Mouse (Mus musculus): ENCODE measurements around the gene Vmn2r111. TPM values are rescaled to one million over a fixed set of nuclear protein-coding genes. Genes with fewer than 3 reads are reported as not detected.
"Not testable (repeated sequence)": the region's sequence is repeated elsewhere in the genome, so short reads cannot be mapped to it uniquely, and the experiment has no call there.

Gene Vmn2r111
- polyA plus RNA-seq (2015; fragmentation: Nextera tagmentation; extraction: Ambion mirVana) = not detected in 2 replicates

- not testable (repeated sequence) for H3K9ac ChIP-seq (ENCODE audit: low read depth, low read length); H3K27me3 ChIP-seq (replicated peaks; ENCODE audit: control insufficient read depth, insufficient read depth, low read length); H3K36me3 ChIP-seq (ENCODE audit: control insufficient read depth, insufficient read depth); ATAC-seq; H3K27ac ChIP-seq (ENCODE audit: low read depth, low read length); H3K4me2 ChIP-seq (replicated peaks; ENCODE audit: low read depth); H3K4me3 ChIP-seq (ENCODE audit: low read depth, low read length); H3K4me1 ChIP-seq (replicated peaks; ENCODE audit: control insufficient read depth, insufficient read depth, low read length); H3K9me3 ChIP-seq (ENCODE audit: control insufficient read depth)
- 58% methylated on average over 1 of the region's 1 CpGs for WGBS
Observed at GRCm38 (mm10) chr17:22573382-22573781, at the start of gene Vmn2r111. Vmn2r111 (minus strand) TSS chr17:22573482.

GRCm38 (mm10) chr17:22600651-22601050 is 27.4 kb upstream of the Vmn2r111 start, which contains the start of gene Vmn2r112:
Vmn2r112 (plus strand) TSS chr17:22600951.
- H3K4me2 ChIP-seq (replicated peaks; ENCODE audit: low read depth); H3K36me3 ChIP-seq (ENCODE audit: control insufficient read depth, insufficient read depth); H3K4me3 ChIP-seq (ENCODE audit: low read depth, low read length); H3K4me1 ChIP-seq (replicated peaks; ENCODE audit: control insufficient read depth, insufficient read depth, low read length); H3K9ac ChIP-seq (ENCODE audit: low read depth, low read length); H3K27me3 ChIP-seq (replicated peaks; ENCODE audit: control insufficient read depth, insufficient read depth, low read length); H3K9me3 ChIP-seq (ENCODE audit: control insufficient read depth); H3K27ac ChIP-seq (ENCODE audit: low read depth, low read length); ATAC-seq: not testable (repeated sequence)

GRCm38 (mm10) chr17:22520467-22520866 is 52.8 kb downstream of the Vmn2r111 start:
- not testable (repeated sequence) for H3K9ac ChIP-seq (ENCODE audit: low read depth, low read length); H3K27ac ChIP-seq (ENCODE audit: low read depth, low read length)
- 79% methylated on average over 7 of the region's 7 CpGs for WGBS

GRCm38 (mm10) chr17:22520037-22520436 is 53.2 kb downstream of the Vmn2r111 start:
- H3K4me1 ChIP-seq (replicated peaks; ENCODE audit: control insufficient read depth, insufficient read depth, low read length); ATAC-seq; H3K27me3 ChIP-seq (replicated peaks; ENCODE audit: control insufficient read depth, insufficient read depth, low read length); H3K4me3 ChIP-seq (ENCODE audit: low read depth, low read length); H3K27ac ChIP-seq (ENCODE audit: low read depth, low read length); H3K4me2 ChIP-seq (replicated peaks; ENCODE audit: low read depth); H3K9ac ChIP-seq (ENCODE audit: low read depth, low read length); H3K36me3 ChIP-seq (ENCODE audit: control insufficient read depth, insufficient read depth); H3K9me3 ChIP-seq (ENCODE audit: control insufficient read depth): not testable (repeated sequence)
- 69% methylated on average over 3 of the region's 3 CpGs for WGBS

More at GRCm38 (mm10) chr17:22520467-22520866, 52.8 kb downstream of the Vmn2r111 start:
- not testable (repeated sequence) for H3K36me3 ChIP-seq (ENCODE audit: control insufficient read depth, insufficient read depth); H3K4me3 ChIP-seq (ENCODE audit: low read depth, low read length); H3K9me3 ChIP-seq (ENCODE audit: control insufficient read depth); ATAC-seq; H3K4me2 ChIP-seq (replicated peaks; ENCODE audit: low read depth); H3K4me1 ChIP-seq (replicated peaks; ENCODE audit: control insufficient read depth, insufficient read depth, low read length); H3K27me3 ChIP-seq (replicated peaks; ENCODE audit: control insufficient read depth, insufficient read depth, low read length)

GRCm38 (mm10) chr17:22497120-22497519 is 76.2 kb downstream of the Vmn2r111 start:
- TF ChIP-seq CTCF (IDR thresholded peaks at IDR 0.05; ENCODE audit: low read depth) = no peak
- Histone ChIP-seq H3K4me1 (replicated peaks; ENCODE audit: control insufficient read depth, insufficient read depth, low read length) (no peaks in the 10 kb centered on the region), H3K36me3 (ENCODE audit: control insufficient read depth, insufficient read depth) (no peaks in the 10 kb centered on the region), H3K27ac (ENCODE audit: low read depth, low read length) (no peak overlapping the region), H3K4me3 (ENCODE audit: low read depth, low read length) (no peak overlapping the region), H3K9me3 (ENCODE audit: control insufficient read depth) (no peaks in the 10 kb centered on the region), H3K27me3 (replicated peaks; ENCODE audit: control insufficient read depth, insufficient read depth, low read length) (no peaks in the 10 kb centered on the region), H3K9ac (ENCODE audit: low read depth, low read length) (no peak overlapping the region), H3K4me2 (replicated peaks; ENCODE audit: low read depth) (no peak overlapping the region)
- no peak for ATAC-seq
- WGBS = 77% methylated on average over 4 of the region's 4 CpGs

Other genes with a start within 250 kb of the Vmn2r111 start
- gene Zfp944, start 212.1 kb downstream of the Vmn2r111 start, polyA plus RNA-seq (2015; fragmentation: Nextera tagmentation; extraction: Ambion mirVana) = 9.6 TPM in 2 replicates
- 5.7 and 7.6 TPM in 2 replicates for gene Zfp758, start 212.0 kb downstream of the Vmn2r111 start, polyA plus RNA-seq (2015; fragmentation: Nextera tagmentation; extraction: Ambion mirVana)
- 11.2 and 11.4 TPM in 2 replicates for gene Zfp946, start 149.3 kb downstream of the Vmn2r111 start, polyA plus RNA-seq (2015; fragmentation: Nextera tagmentation; extraction: Ambion mirVana)
- not detected in 2 replicates for gene Vmn2r112, start 27.5 kb upstream of the Vmn2r111 start, polyA plus RNA-seq (2015; fragmentation: Nextera tagmentation; extraction: Ambion mirVana)